Mouse (Mus musculus): ENCODE results near the gene Rassf2. TPM values are rescaled to one million over a fixed set of nuclear protein-coding genes. Genes with fewer than 3 reads are reported as not detected.

Rassf2 gene
- polyA plus RNA-seq, 1 experiment: 2.8 TPM

DNA sequence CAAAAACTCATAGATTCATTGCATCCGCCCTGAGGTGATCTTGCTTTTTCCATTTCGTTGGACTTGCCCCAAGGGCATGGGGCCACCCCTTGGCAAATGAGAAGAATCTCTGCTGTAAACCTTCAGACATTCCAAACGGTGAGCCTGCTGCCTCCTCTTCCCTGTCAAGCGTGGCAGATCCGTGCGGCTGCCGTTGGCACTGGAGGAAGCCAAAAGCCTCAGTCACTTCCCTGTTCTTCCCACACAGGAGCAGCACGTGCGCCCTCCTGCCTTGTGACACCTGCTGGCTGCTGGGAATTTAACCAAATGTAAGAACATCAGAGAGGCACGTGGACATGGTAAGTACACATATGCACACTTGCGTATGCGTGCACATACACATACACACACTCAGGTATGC is 34.3 kb downstream of the Rassf2 start:
- H3K9me3 ChIP-seq: no peaks in the 10 kb centered on the region
- TF ChIP-seq GATA1 (IDR thresholded peaks at IDR 0.05; ENCODE audit: borderline replicate concordance, low read length): no peak
- TF ChIP-seq FLI1 (IDR thresholded peaks at IDR 0.05; ENCODE audit: low read length): no peak
- peaks cover 23% of the 10 kb centered on the region for H3K27me3 ChIP-seq (replicated peaks)
- H3K4me3 ChIP-seq (replicated peaks): no peak overlapping the region
- H3K4me1 ChIP-seq: peaks cover 20% of the 10 kb centered on the region
- H3K36me3 ChIP-seq (replicated peaks; ENCODE audit: low read length): peaks cover 9% of the 10 kb centered on the region

DNA sequence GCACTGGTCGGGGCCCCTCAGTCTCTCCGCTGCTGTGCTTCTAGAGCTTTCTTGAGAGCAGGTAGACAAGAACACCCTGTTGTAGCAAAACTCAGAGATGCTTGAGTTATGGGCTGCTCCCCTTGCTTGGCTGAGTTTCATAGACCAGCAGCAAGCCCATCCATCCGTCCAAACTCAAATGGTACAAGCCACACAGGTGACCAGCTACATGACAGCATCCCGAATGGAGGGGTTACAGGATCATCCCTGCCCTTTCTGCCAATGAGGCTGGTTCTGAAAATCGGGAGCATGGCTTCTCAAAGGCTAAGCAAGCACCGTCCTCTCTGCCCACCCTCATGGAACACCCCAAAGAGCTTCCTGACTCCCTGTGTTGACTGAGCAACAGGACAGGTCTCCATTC is 35.1 kb downstream of the Rassf2 start:
- Histone ChIP-seq H3K4me3 (replicated peaks) (no peak overlapping the region), H3K27me3 (replicated peaks) (peaks cover 23% of the 10 kb centered on the region), H3K36me3 (replicated peaks; ENCODE audit: low read length) (peaks cover 9% of the 10 kb centered on the region), H3K4me1 (peaks cover 20% of the 10 kb centered on the region), H3K9me3 (no peaks in the 10 kb centered on the region)
- no peak for TF ChIP-seq GATA1 (IDR thresholded peaks at IDR 0.05; ENCODE audit: borderline replicate concordance, low read length)

DNA sequence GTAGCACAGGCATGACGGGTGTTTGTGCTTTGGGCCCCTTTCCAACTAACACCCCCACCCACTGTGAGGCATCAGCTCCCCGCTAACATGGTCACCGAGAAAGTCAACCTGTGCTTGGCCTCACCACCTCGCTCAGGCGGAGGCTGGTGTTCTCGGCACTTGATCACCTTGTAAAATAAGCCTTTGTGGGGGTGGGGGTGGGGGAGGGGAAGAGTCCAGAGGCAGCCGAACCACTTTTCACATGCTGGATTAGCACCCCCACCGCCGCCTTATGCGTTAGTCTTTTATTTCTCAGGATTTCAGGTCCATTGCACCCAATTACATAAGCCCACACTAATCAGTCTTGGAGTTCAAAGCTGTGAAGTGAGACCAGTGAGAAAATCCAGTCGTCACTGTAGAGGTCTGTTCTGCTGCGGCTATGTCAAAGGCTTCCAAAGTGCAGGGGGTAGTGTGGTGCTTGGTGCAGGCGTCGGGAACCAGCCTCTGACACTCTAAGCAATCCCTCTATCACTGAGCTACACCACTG is 36.4 kb downstream of the Rassf2 start:
- no peaks in the 10 kb centered on the region for H3K9me3 ChIP-seq
- no peak overlapping the region for H3K4me3 ChIP-seq (replicated peaks)
- peaks cover 20% of the 10 kb centered on the region for H3K4me1 ChIP-seq

DNA sequence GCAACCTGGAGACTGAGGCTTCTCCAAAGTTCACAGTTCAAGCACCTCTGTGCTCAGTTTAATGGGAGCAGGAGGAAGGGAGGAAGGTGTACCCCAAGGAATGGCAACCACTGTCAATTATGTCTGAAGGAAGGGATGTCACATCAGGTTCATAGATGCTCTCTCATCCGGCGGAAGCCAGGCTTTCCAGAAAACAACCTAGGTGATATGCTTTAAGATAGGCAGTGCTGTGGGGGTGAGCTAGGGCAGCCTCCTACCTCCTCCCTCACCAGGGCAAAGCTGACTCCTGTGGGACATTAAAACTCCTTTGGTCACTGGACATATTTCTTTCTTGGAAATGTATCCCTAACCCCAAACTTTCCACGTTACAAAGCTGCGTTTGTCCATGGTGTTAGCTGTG is 36.9 kb downstream of the Rassf2 start:
- H3K4me1 ChIP-seq: peaks cover 20% of the 10 kb centered on the region
- TF ChIP-seq FLI1 (IDR thresholded peaks at IDR 0.05; ENCODE audit: low read length) (no peak), GATA1 (IDR thresholded peaks at IDR 0.05; ENCODE audit: borderline replicate concordance, low read length) (no peak)
- peaks cover 23% of the 10 kb centered on the region for H3K27me3 ChIP-seq (replicated peaks)
- H3K36me3 ChIP-seq (replicated peaks; ENCODE audit: low read length): peaks cover 9% of the 10 kb centered on the region
- no peaks in the 10 kb centered on the region for H3K9me3 ChIP-seq
- H3K4me3 ChIP-seq (replicated peaks): no peak overlapping the region

More for the DNA sequence above, 36.4 kb downstream of the Rassf2 start:
- H3K27me3 ChIP-seq (replicated peaks): peaks cover 25% of the 10 kb centered on the region
- TF ChIP-seq FLI1 (IDR thresholded peaks at IDR 0.05; ENCODE audit: low read length) (no peak), GATA1 (IDR thresholded peaks at IDR 0.05; ENCODE audit: borderline replicate concordance, low read length) (no peak)
- peaks cover 9% of the 10 kb centered on the region for H3K36me3 ChIP-seq (replicated peaks; ENCODE audit: low read length)

DNA sequence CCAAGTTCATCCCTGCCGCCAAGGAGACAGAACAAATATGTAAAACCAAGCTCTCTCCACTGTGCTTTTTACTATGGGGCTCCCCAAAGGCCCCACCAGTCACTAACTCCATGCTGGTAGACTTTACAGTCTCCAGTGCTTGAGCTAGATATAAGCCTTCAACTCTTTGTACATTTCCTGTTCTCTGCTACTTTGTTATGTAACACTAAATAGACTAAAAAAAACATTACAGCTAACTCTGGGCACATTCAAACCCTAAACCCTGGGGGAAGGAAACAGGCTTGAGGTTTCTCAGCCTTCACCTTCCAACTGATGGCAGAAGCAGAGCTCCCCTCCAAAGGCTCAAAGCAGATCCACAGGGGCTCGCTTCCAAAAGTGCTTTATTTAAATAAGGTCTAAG is 37.6 kb downstream of the Rassf2 start:
- Histone ChIP-seq H3K36me3 (replicated peaks; ENCODE audit: low read length) (peaks cover 9% of the 10 kb centered on the region), H3K27me3 (replicated peaks) (peaks cover 20% of the 10 kb centered on the region), H3K4me3 (replicated peaks) (no peak overlapping the region), H3K9me3 (no peaks in the 10 kb centered on the region), H3K4me1 (peaks cover 18% of the 10 kb centered on the region)
- no peak for TF ChIP-seq FLI1 (IDR thresholded peaks at IDR 0.05; ENCODE audit: low read length)
- TF ChIP-seq GATA1 (IDR thresholded peaks at IDR 0.05; ENCODE audit: borderline replicate concordance, low read length): no peak

GRCm38 (mm10) chr2:131988550-131988949 is 41.5 kb downstream of the Rassf2 start:
- Histone ChIP-seq H3K36me3 (replicated peaks; ENCODE audit: low read length) (no peaks in the 10 kb centered on the region), H3K4me3 (replicated peaks) (no peak overlapping the region), H3K9me3 (no peaks in the 10 kb centered on the region), H3K4me1 (peaks cover 6% of the 10 kb centered on the region; the same call in 1 of the 2 replicates), H3K27me3 (replicated peaks) (peaks cover 13% of the 10 kb centered on the region)
- TF ChIP-seq GATA1 (IDR thresholded peaks at IDR 0.05; ENCODE audit: borderline replicate concordance, low read length) (no peak), FLI1 (IDR thresholded peaks at IDR 0.05; ENCODE audit: low read length) (no peak)

DNA sequence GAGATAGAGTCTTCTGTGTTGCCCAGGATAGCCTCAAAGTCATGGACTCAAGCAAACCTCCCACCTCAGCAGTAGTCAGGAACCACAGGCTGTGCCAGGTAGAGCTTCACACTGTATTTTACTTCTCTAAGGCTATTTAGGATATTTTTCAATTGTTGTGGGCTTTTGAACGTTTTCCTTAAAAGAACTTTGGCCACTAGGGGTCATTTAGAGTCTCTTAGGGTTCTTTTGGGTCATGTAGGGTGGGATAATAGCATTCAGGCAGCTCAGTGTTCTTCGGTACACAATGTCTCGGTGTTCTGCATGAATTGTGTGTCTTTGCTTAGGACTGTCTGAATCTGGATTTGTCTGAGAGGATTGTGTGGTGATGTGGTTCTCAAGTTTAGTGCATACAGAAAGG is 42.1 kb downstream of the Rassf2 start:
- TF ChIP-seq FLI1 (IDR thresholded peaks at IDR 0.05; ENCODE audit: low read length): no peak
- TF ChIP-seq GATA1 (IDR thresholded peaks at IDR 0.05; ENCODE audit: borderline replicate concordance, low read length): no peak
- Histone ChIP-seq H3K9me3 (no peaks in the 10 kb centered on the region), H3K36me3 (replicated peaks; ENCODE audit: low read length) (no peaks in the 10 kb centered on the region), H3K4me1 (peaks cover 6% of the 10 kb centered on the region; the same call in 1 of the 2 replicates), H3K4me3 (replicated peaks) (no peak overlapping the region), H3K27me3 (replicated peaks) (peaks cover 15% of the 10 kb centered on the region)

DNA sequence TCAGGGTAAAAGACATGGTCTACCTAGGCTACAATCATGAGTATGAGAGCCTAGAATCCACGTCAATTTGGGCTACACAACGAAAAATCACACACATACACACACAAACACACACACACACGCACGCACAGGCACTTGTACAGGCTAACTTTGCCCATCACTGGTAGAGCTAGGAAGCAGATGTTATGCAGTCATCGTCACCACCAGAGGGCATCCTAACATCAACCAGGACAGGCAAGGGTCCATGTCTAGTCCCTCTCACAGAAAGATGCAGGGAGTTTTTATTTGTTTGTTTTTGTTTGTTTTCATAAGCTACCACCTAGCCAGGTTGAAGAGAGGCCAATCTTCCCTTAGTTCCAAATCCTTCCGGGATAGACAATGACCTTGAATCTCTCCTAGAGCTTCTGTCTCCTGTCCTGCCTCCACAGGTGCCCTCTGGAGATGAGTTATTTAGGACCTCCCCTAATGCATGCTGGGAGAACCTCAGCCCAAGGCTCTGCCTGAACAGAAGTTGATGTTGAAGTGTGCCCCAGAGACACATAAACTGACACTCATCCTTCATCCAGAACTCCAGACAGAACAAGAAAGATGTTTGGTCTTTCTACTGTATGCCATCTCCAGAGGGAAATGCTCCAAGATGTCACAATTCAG is 47.4 kb downstream of the Rassf2 start:
- Histone ChIP-seq H3K4me1 (peaks cover 5% of the 10 kb centered on the region; the same call in 1 of the 2 replicates), H3K36me3 (replicated peaks; ENCODE audit: low read length) (no peaks in the 10 kb centered on the region), H3K4me3 (replicated peaks) (no peak overlapping the region), H3K27me3 (replicated peaks) (peaks cover 36% of the 10 kb centered on the region), H3K9me3 (peaks cover 6% of the 10 kb centered on the region)
- TF ChIP-seq GATA1 (IDR thresholded peaks at IDR 0.05; ENCODE audit: borderline replicate concordance, low read length) (no peak), FLI1 (IDR thresholded peaks at IDR 0.05; ENCODE audit: low read length) (no peak)

- no peak overlapping the region for H3K4me3 ChIP-seq (replicated peaks)
These were observed 49.2 kb downstream of the Rassf2 start for GRCm38 (mm10) chr2:131980866-131981265.

GRCm38 (mm10) chr2:131976663-131977062 is 53.4 kb downstream of the Rassf2 start:
- peaks cover 28% of the 10 kb centered on the region for H3K27me3 ChIP-seq (replicated peaks)
- peaks cover 5% of the 10 kb centered on the region; the same call in 1 of the 2 replicates for H3K4me1 ChIP-seq
- no peak for TF ChIP-seq FLI1 (IDR thresholded peaks at IDR 0.05; ENCODE audit: low read length)
- TF ChIP-seq GATA1 (IDR thresholded peaks at IDR 0.05; ENCODE audit: borderline replicate concordance, low read length): no peak

More at GRCm38 (mm10) chr2:131980866-131981265, 49.2 kb downstream of the Rassf2 start:
- peaks cover 18% of the 10 kb centered on the region for H3K9me3 ChIP-seq
- H3K4me1 ChIP-seq: peaks cover 5% of the 10 kb centered on the region; the same call in 1 of the 2 replicates
- H3K27me3 ChIP-seq (replicated peaks): peaks cover 35% of the 10 kb centered on the region
- H3K36me3 ChIP-seq (replicated peaks; ENCODE audit: low read length): no peaks in the 10 kb centered on the region
- no peak for TF ChIP-seq GATA1 (IDR thresholded peaks at IDR 0.05; ENCODE audit: borderline replicate concordance, low read length)
- no peak for TF ChIP-seq FLI1 (IDR thresholded peaks at IDR 0.05; ENCODE audit: low read length)

More at GRCm38 (mm10) chr2:131976663-131977062, 53.4 kb downstream of the Rassf2 start:
- Histone ChIP-seq H3K9me3 (peaks cover 18% of the 10 kb centered on the region), H3K4me3 (replicated peaks) (no peak overlapping the region), H3K36me3 (replicated peaks; ENCODE audit: low read length) (no peaks in the 10 kb centered on the region)

All from megakaryocyte, embryonic 14.5 days (primary cell).